Mouse (Mus musculus) bone marrow, adult 2 months (tissue): ENCODE measurements around the gene Obox2.
"Not testable (repeated sequence)": the region's sequence is repeated elsewhere in the genome, so short reads cannot be mapped to it uniquely, and the experiment has no call there.

Experiments used
- CTCF ChIP-seq: fragments of 200-500 bp; IDR thresholded peaks from 2 replicates; pipeline ENCODE4 v1.5.1; 2011; ENCODE audit warnings: low read length, control low read depth; ENCODE audit not compliant: control insufficient read depth, insufficient read depth
- POLR2A ChIP-seq: fragments of 200-500 bp; IDR thresholded peaks from 2 replicates; pipeline ENCODE4 v1.6.1; 2011; ENCODE audit warnings: low read depth, mild to moderate bottlenecking, control low read depth, low read length, borderline replicate concordance; ENCODE audit not compliant: control insufficient read depth

- TF ChIP-seq CTCF, POLR2A: not testable (repeated sequence)
These were observed 18.3 kb downstream of the Obox2 start for GRCm38 (mm10) chr7:15406816-15407215.
